Mouse (Mus musculus): ENCODE measurements at regions not wholly inside any gene's neighbourhood (a gene's known extent, or its start where the extent isn't known, plus 50 kb on each side); places are given as distances from the start of the nearest gene placed in this dataset.

- DNase-seq (ENCODE audit: low read depth) = no peak
Measured at GRCm38 (mm10) chr12:71570116-71570515, 260.4 kb downstream of the Dact1 start.

GRCm38 (mm10) chr12:71572833-71573446 lies 257.9 kb upstream of the Daam1 start:
- no peak for DNase-seq (ENCODE audit: low read depth)

- DNase-seq (ENCODE audit: low read depth) = no peak
Measured at GRCm38 (mm10) chr12:71573456-71573855, 257.4 kb upstream of the Daam1 start.

GRCm38 (mm10) chr12:71574685-71575084 lies 256.2 kb upstream of the Daam1 start:
- no peak for DNase-seq (ENCODE audit: low read depth)

GRCm38 (mm10) chr12:71577349-71577748 lies 253.5 kb upstream of the Daam1 start:
- peak; percentile 10 for DNase-seq (ENCODE audit: low read depth)

- no peak for DNase-seq (ENCODE audit: low read depth)
Measured at GRCm38 (mm10) chr12:71578006-71578405, 252.9 kb upstream of the Daam1 start.

GRCm38 (mm10) chr12:71578912-71579311 lies 252.0 kb upstream of the Daam1 start:
- DNase-seq (ENCODE audit: low read depth) = no peak

GRCm38 (mm10) chr12:71580532-71581290 lies 250.2 kb upstream of the Daam1 start:
- DNase-seq (ENCODE audit: low read depth) = no peak

- DNase-seq (ENCODE audit: low read depth) = no peak
Measured at GRCm38 (mm10) chr12:71584618-71585017, 246.3 kb upstream of the Daam1 start.

GRCm38 (mm10) chr12:71598641-71599040 lies 232.2 kb upstream of the Daam1 start:
- DNase-seq (ENCODE audit: low read depth) = no peak

GRCm38 (mm10) chr12:71601091-71601690 lies 229.7 kb upstream of the Daam1 start:
- DNase-seq (ENCODE audit: low read depth) = no peak

- no peak for DNase-seq (ENCODE audit: low read depth)
Measured at GRCm38 (mm10) chr12:71603136-71603535, 227.7 kb upstream of the Daam1 start.

- DNase-seq (ENCODE audit: low read depth) = no peak
Measured at GRCm38 (mm10) chr12:71606366-71606765, 224.5 kb upstream of the Daam1 start.

- DNase-seq (ENCODE audit: low read depth) = no peak
Measured at GRCm38 (mm10) chr12:71607966-71608365, 222.9 kb upstream of the Daam1 start.

GRCm38 (mm10) chr12:71613326-71613725 lies 217.6 kb upstream of the Daam1 start:
- no peak for DNase-seq (ENCODE audit: low read depth)

GRCm38 (mm10) chr12:71614945-71615344 lies 215.9 kb upstream of the Daam1 start:
- DNase-seq (ENCODE audit: low read depth) = no peak

GRCm38 (mm10) chr12:71615383-71615782 lies 215.5 kb upstream of the Daam1 start:
- DNase-seq (ENCODE audit: low read depth) = no peak

- DNase-seq (ENCODE audit: low read depth) = no peak
Measured at GRCm38 (mm10) chr12:71616121-71616520, 214.8 kb upstream of the Daam1 start.

GRCm38 (mm10) chr12:71618466-71618865 lies 212.4 kb upstream of the Daam1 start:
- DNase-seq (ENCODE audit: low read depth) = no peak

- DNase-seq (ENCODE audit: low read depth) = no peak
Measured at GRCm38 (mm10) chr12:71618956-71619355, 211.9 kb upstream of the Daam1 start.

- DNase-seq (ENCODE audit: low read depth) = no peak
Measured at GRCm38 (mm10) chr12:71619561-71619960, 211.3 kb upstream of the Daam1 start.

- DNase-seq (ENCODE audit: low read depth) = no peak
Measured at GRCm38 (mm10) chr12:71621542-71621941, 209.3 kb upstream of the Daam1 start.

- no peak for DNase-seq (ENCODE audit: low read depth)
Measured at GRCm38 (mm10) chr12:71622761-71623160, 208.1 kb upstream of the Daam1 start.
